In the genomic region with DNA sequence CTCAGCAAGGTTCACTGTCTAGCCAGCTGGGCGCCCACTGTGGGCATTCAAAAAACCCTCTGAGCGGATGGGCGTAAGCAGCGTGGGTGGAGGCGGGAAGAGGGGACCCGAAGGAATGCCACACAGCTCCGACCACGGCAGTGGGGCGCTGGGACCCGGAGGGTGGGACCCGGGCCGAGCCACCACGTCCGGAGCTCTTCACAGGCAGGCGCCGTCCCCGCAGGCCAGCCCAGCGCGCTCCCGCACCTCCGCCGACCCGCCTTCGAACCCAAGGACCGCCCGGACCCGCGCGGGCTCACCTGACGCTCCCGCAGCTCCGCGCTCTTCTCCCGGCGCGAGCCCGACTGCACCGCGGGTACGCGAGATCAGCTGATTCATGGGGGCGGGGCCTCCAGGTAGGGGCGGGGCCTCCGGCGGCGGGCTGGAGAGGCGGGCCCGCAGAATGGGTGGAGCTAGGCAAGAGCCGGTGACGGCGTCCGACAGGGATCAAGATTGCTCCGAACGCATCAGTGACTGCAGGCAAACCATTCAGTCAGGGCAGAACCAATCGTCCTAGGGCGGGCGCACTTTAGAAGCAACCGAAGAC, we compare ENCODE assay signal across 7 mouse cellular contexts. TPM values are rescaled to one million over a fixed set of nuclear protein-coding genes. Genes with fewer than 3 reads are reported as not detected.
DNase-seq lines count a peak whose midpoint lies in the region; ATAC-seq lines count a peak whose summit lies in the region.

A gene (minus strand): TSS at position 376 of the 586 bp plus-strand sequence.

- H3K9me3 ChIP-seq in intestine, embryonic 16.5 days (ENCODE audit: control insufficient read depth, low read length): no peaks in the 10 kb centered on the region
- no peaks in the 10 kb centered on the region for H3K9me3 ChIP-seq in midbrain, embryonic 11.5 days (ENCODE audit: control insufficient read depth, low read length)

- peak; percentile 96 for DNase-seq in adrenal gland, adult 8-10 months
- peak; percentile 99 for DNase-seq in embryo, embryonic 9.5 days (ENCODE audit: extremely low spot score)
- DNase-seq in gastrocnemius, postnatal 4 days (ENCODE audit: low spot score in 2 of 2): peak; percentile 99
- DNase-seq in left cerebral cortex, postnatal 36 days (ENCODE audit: low spot score in 2 of 2): peak; percentile 98 to 99
- peak; percentile 100 for DNase-seq in midbrain, embryonic 11.5 days (ENCODE audit: low spot score, missing footprints)
- DNase-seq in skeletal muscle tissue, adult 2 months (ENCODE audit: low read depth, low spot score): peak; percentile 97

- peak within 1 kb of the TSS; percentile 90 for H3K4me3 ChIP-seq in intestine, embryonic 16.5 days (ENCODE audit: low read length)
- H3K4me3 ChIP-seq in midbrain, embryonic 11.5 days (ENCODE audit: low read depth, low read length): peak within 1 kb of the TSS; percentile 81

- no peaks in the 10 kb centered on the region for H3K36me3 ChIP-seq in intestine, embryonic 16.5 days (ENCODE audit: control insufficient read depth, insufficient read depth, low read length)
- no peaks in the 10 kb centered on the region for H3K36me3 ChIP-seq in midbrain, embryonic 11.5 days (ENCODE audit: control insufficient read depth, insufficient read depth, low read length)

- no peaks in the 10 kb centered on the region for H3K27me3 ChIP-seq in intestine, embryonic 16.5 days (replicated peaks; ENCODE audit: control insufficient read depth, insufficient read depth, low read length)
- no peaks in the 10 kb centered on the region for H3K27me3 ChIP-seq in midbrain, embryonic 11.5 days (ENCODE audit: control insufficient read depth, insufficient read depth, low read length)

- intact Hi-C loops in left cerebral cortex, postnatal 36 days (cut with DNase I): loop anchor here (5.0 kb wide), 1 partner anchor 470 kb away; no protein-coding TSS in a partner anchor

- H3K4me1 ChIP-seq in intestine, embryonic 16.5 days (ENCODE audit: control insufficient read depth, insufficient read depth, low read length): peaks cover 7% of the 10 kb centered on the region; the same call in 1 of the 2 replicates
- H3K4me1 ChIP-seq in midbrain, embryonic 11.5 days (ENCODE audit: control insufficient read depth, insufficient read depth, low read length): peaks cover 4% of the 10 kb centered on the region; the same call in 1 of the 2 replicates

- under 1% methylated on average over 58 of the region's 58 CpGs for WGBS in intestine, embryonic 16.5 days
- 1% methylated on average over 49 of the region's 58 CpGs for WGBS in midbrain, embryonic 11.5 days

- H3K27ac ChIP-seq in intestine, embryonic 16.5 days (ENCODE audit: low read length): peak within 1 kb of the TSS; percentile 70
- no peak within 1 kb of the TSS for H3K27ac ChIP-seq in midbrain, embryonic 11.5 days (ENCODE audit: low read depth, low read length)

- ATAC-seq in intestine, embryonic 16.5 days: peak; percentile 97
- peak; percentile 99 for ATAC-seq in midbrain, embryonic 11.5 days (ENCODE audit: low FRiP score)

- H3K4me2 ChIP-seq in intestine, embryonic 16.5 days (ENCODE audit: low read depth, low read length): peak within 1 kb of the TSS; percentile 78
- H3K4me2 ChIP-seq in midbrain, embryonic 11.5 days: peak within 1 kb of the TSS; percentile 87

- peak within 1 kb of the TSS; percentile 87 for H3K9ac ChIP-seq in intestine, embryonic 16.5 days (ENCODE audit: low read depth, low read length)
- H3K9ac ChIP-seq in midbrain, embryonic 11.5 days (ENCODE audit: low read length): peak within 1 kb of the TSS; percentile 80

RNA-seq across cellular contexts. Expression of the gene that starts here (rescaled TPM):
- total RNA-seq in adrenal gland, adult 8-10 months (2022): 10 to 100 TPM; 11.2 to 13.5 (median 13.2) TPM
- 10 to 100 TPM; 22.8 to 24.7 TPM for total RNA-seq in gastrocnemius, postnatal 4 days (2021)
- 7.5 and 7.8 TPM in 2 replicates for polyA plus RNA-seq in intestine, embryonic 16.5 days (2015; fragmentation: Nextera tagmentation; extraction: Ambion mirVana)
- 10 to 100 TPM; 37.2 to 37.9 TPM for total RNA-seq in left cerebral cortex, postnatal 36 days (2021)
- 16.2 and 17.1 TPM in 2 replicates for polyA plus RNA-seq in midbrain, embryonic 11.5 days (2014; fragmentation: Nextera tagmentation; extraction: Ambion mirVana)
